Mouse (Mus musculus): ENCODE results near the gene Ctc1.
"Not testable (repeated sequence)": the region's sequence is repeated elsewhere in the genome, so short reads cannot be mapped to it uniquely, and the experiment has no call there.

Ctc1 gene

DNA sequence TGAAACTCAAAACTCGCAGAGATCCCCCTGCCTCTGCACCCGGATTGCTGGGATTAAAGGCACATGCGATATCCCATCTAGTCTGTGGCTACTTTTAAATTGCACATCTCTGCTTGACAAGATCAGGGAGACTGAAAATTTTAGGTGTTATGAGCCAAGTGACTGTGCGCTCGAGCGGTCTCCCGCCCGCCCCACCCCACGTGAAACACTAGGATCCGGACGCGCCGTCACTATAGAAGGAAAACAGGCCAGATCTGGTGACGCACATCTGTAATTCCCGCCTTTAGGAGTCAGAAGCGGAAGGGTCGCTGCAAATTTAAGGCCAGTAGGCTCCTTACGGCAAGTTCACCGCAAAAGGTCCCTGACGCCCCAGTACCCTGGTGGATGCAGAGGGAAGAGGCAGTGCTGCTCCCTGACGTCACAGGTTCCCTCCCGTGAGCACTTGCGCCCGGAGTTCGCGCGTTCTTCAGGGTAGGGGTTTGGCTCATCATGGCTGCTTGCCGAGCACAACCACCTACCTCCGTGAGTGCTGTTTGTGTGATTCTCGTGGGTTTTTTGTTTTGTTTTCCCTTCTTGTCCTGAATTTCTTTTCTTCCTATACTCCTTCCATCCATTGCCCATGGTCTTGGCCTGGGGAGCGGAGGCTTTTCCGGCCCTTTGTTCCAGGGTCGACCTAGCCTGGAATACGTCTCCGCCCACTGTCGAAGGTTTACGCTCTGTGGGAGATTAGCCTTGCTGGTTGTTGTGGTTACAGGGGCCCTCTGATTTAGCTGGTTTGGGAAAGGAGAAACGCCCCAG lies at the start of gene Ctc1:
TSS of gene Ctc1 (plus strand) at position 268 of the 798 bp plus-strand sequence.
- peak; percentile 88 for DNase-seq (ENCODE audit: low spot score)

GRCm38 (mm10) chr11:68966554-68966953 lies 49.2 kb upstream of the Ctc1 start:
- no peak for DNase-seq (ENCODE audit: low spot score)

DNA sequence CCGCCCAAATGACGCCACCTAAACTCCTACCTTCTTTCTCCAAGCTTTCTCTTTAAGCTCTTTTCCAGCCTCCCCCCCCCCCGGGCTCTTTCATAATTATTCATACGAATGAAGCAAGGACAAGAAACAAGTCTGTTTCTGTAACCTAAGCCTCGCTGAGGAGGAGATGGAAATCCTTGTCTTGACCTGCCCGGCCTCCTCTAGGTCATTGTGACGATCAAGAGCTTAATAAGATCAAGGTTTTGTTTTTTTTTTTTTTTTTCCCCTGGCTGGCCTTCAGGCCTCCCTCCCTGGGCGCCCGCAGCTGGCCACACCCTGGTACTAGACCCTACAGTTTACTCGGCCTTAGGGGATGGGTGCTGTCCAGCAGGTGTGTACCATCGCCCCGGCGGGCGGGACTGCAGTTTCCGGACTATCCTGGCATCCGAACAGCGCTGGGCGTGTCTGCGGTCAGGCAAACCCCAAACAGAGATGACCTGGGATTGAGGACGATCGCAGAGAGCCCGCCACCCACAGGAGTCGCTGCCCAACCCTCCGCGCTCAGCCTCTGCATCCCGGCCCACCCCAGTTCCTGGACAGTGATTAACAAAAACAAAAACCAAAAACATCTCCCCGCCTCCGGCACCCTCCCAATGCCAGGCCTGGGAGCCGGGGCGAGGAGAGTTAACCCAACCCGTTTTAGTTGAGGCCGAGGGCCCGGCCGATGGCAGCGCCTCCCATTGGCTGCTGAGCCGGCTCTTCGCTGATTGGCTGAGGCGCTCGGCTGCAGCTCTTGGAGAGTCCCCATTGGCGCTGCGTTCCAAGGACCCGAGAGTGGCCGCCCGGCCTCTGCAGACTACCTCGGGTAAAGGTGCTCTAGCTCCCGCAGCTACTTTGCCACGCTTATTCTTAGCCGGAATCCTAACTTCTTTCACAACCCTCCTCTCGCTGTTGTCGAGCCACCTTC lies 48.1 kb upstream of the Ctc1 start, which contains the start of gene Slc25a35:
TSS of gene Slc25a35 (plus strand) at position 795 of the 946 bp plus-strand sequence.
- peak; percentile 92 for DNase-seq (ENCODE audit: low spot score)

DNA sequence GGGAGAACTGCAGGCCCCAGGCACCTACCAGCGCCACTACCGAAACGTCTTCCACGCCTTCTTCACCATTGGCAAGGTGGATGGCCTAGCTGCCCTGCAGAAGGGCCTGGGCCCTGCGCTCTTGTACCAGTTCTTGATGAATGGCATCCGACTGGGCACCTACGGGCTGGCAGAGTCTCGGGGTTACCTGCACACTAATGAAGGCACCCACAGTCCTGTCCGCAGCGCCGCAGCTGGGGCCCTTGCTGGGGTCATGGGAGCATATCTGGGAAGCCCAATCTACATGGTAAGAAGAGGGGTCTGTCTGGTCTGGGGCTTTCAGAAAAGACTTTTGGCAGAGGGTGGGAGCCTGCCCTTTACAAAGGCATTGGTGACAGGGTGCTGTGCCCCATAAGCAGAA lies 47.0 kb upstream of the Ctc1 start:
- no peak for DNase-seq (ENCODE audit: low spot score)

- no peak for DNase-seq (ENCODE audit: low spot score)
Observed at GRCm38 (mm10) chr11:68970232-68970631, 45.5 kb upstream of the Ctc1 start.

GRCm38 (mm10) chr11:68973250-68974058 lies 42.3 kb upstream of the Ctc1 start:
- DNase-seq (ENCODE audit: low spot score): peak; percentile 89

- no peak for DNase-seq (ENCODE audit: low spot score)
Observed at GRCm38 (mm10) chr11:68974059-68974450, 41.7 kb upstream of the Ctc1 start.

DNA sequence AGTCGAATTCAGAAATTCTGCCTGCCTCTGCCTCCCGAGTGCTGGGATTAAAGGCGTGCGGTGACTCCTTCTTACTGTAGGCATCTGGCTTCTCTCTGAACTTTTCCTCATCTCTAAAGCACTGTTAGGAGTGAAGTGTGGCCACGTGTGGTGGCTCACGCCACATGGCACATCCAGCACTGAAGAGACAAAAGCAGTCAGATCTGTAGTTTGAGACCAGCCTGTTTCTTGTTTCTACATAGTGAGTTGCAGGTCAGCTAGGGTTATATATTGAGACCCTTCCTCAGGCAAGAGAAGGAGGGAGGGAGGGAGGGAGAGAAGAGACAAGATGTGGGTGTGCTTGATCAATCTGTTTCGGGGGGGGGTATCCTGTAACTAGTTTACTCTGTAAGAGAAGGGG lies 40.6 kb upstream of the Ctc1 start, which contains the start of gene Rangrf:
TSS of gene Rangrf (minus strand) at position 101 of the 400 bp plus-strand sequence.
- no peak for DNase-seq (ENCODE audit: low spot score)

- no peak for DNase-seq (ENCODE audit: low spot score)
Observed at GRCm38 (mm10) chr11:68975601-68976000, 40.1 kb upstream of the Ctc1 start.

GRCm38 (mm10) chr11:68979320-68979733 lies 36.4 kb upstream of the Ctc1 start:
- DNase-seq (ENCODE audit: low spot score): no peak

GRCm38 (mm10) chr11:68980919-68981318 lies 34.8 kb upstream of the Ctc1 start:
- no peak for DNase-seq (ENCODE audit: low spot score)

DNA sequence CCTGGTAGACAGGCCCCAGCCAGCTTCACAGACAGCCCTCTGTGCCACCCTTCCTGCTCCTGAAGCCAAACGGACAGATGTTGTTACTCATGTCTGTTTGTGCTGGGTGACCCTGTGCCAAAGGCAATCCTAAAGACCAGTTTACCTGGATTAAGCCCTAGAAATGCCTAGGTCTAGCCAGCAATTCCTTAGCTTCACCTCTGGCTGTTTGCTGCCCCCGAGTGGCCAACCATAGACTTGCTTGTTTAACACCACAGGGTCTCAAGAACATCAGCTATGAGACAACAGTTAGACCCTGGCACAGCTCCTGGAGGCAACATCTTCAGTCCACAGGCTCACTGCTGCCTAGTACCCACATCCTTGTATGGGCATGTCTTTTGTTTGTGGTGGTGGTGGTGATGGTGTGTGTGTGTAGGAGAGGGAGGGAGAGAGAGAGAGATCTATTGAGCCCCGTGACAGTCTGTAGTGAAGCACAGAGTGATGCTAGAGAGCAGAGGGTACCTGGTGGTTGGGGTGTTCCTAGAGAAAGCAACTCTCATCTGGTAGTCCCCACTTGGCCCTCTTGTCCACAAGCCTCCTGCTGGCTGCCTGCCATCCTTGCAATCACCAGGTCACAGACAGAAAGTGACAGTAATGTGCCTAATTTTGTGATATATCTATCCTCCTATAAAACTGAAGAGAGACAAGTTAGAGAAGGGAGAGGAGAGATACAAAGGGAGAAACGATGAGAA lies 32.9 kb upstream of the Ctc1 start:
- no peak for DNase-seq (ENCODE audit: low spot score)

GRCm38 (mm10) chr11:68987365-68987882 lies 28.3 kb upstream of the Ctc1 start:
- DNase-seq (ENCODE audit: low spot score): no peak

GRCm38 (mm10) chr11:68988341-68988740 lies 27.4 kb upstream of the Ctc1 start:
- no peak for DNase-seq (ENCODE audit: low spot score)

GRCm38 (mm10) chr11:68993122-68993521 lies 22.6 kb upstream of the Ctc1 start:
- DNase-seq (ENCODE audit: low spot score): no peak

DNA sequence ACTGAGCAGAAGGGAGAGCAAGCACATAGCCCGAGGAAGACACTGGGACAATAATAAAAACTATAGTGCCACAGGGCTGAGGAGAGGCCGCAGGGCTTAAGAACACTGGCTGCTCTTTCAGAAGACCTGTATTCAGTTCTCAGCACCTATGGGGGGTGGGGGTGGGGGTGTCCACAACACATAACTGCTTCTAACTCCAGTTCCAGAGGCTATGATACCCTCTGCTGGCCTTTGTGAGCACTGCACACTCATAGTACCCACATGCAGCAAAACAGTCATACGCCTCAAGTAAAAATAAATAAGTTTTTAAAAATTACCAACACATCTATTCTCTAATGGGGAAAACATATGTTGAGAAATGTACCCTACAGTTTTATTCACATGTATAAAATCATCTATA lies 21.3 kb upstream of the Ctc1 start:
- DNase-seq (ENCODE audit: low spot score): no peak

DNA sequence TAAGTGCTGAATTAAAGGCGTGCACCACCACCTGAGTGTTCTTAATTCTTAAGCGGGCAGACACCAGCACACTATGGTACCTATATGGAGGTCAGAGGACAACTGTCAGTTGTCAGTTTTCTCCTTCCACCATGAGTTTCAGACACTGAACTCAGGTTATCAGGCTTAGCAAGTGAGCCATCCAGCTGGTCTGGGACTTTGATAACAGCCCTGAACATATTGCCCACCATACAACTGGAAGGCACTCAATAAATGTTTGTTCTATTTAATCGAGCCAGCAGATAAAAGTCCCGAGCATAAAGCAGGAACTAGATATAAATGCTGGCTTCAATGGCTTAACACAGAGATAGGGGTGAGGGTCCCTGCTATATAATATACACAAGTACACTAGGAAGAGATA lies 18.6 kb upstream of the Ctc1 start:
- no peak for DNase-seq (ENCODE audit: low spot score)

DNA sequence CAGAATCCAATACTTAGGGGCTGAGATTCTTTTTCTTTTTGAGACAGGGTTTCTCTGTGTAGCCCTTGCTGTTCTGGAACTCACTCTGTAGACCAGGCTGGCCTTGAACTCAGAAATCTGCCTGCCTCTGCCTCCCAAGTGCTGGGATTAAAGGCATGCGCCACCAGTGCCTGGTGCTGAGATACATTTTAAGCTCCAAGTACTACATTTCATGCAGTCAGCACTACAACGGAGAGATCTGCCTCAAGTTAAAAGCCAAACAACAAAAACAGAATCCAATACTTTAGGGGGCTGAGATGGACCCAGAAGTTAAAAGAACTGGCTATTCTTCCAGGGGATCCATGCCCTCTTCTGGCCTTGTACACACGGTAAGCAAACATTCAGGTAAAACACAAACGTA lies 12.9 kb upstream of the Ctc1 start:
- not testable (repeated sequence) for DNase-seq (ENCODE audit: low spot score)

DNA sequence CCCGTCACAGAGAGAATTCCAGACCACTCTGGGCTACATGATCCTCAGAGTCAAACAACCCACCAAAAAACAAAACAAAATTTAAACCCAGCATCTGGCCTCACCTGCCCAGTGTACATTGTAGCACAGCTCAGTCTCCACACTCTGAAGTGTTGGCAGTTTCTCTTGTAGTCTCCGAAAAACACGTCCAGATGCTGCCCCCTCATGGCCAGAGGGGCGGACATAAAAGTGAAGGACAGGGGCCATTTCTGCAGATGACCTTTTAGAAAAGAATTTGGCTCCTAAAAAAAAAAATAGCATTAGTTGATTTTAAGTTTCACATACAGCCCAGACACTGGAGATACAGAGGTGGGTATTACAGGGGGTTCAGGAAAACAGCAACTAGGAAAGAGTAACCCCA lies 12.1 kb upstream of the Ctc1 start:
- no peak for DNase-seq (ENCODE audit: low spot score)

DNA sequence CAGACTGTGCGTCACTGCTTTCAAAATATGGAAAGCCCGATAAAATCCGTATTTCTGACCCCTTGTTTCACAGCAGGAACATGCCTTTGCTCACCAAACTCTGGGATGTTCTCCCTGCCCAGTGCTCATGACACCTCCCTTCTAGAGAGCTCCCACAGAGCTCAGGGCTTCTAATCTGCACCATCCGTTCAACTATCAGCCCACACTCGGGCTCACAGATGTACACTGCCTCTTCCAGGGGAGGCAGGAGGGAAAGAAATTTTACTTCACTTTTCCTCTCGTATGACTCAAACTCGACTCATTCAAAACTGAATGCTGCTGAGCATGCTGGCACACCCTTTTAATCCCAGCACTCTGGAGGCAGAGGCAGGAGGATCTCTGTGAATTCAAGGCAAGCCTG lies 10.5 kb upstream of the Ctc1 start:
- no peak for DNase-seq (ENCODE audit: low spot score)

DNA sequence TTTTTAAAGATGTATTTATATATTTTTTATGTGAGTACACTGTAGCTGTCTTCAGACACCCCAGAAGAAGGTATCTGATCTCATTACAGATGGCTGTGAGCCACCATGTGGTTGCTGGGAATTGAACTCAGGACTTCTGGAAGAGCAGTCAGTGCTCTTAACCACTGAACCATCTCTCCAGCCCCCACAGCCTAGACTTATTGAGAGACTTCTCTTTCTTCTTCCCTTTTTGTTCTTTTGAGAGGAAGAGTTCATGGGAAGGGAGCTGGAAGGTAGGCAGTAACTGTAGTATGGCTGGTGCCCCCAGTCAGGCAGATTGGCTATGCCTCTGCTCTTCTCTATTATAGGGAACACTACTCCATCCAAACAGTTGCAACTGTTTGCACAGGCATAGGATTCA lies 9.1 kb upstream of the Ctc1 start:
- not testable (repeated sequence) for DNase-seq (ENCODE audit: low spot score)
